Mouse (Mus musculus) forebrain, embryonic 15.5 days (tissue): ENCODE measurements at regions not wholly inside any gene's neighbourhood (a gene's known extent, or its start where the extent isn't known, plus 50 kb on each side); places are given as distances from the start of the nearest gene placed in this dataset.

Source experiments
- ATAC-seq: fragments of 200-750 bp; cut with Nextera tagmentation; replicated peaks from 2 replicates; pipeline ENCODE4 v1.8.0; 2017; ENCODE audit warnings: mild to moderate bottlenecking, moderate TSS enrichment, moderate library complexity
- H3K27ac ChIP-seq: fragments of 300-500 bp; sonication (generic); replicated peaks from 2 replicates; pipeline ENCODE4 v1.5.1; 2015; ENCODE audit warnings: mild to moderate bottlenecking, inconsistent platforms
- H3K27me3 ChIP-seq: fragments of 300-500 bp; sonication (generic); 2 replicates; pipeline ENCODE4 v1.6.1; 2015; ENCODE audit warnings: inconsistent platforms
- H3K36me3 ChIP-seq: fragments of 300-500 bp; sonication (generic); 2 replicates; pipeline ENCODE4 v1.6.1; 2015; ENCODE audit warnings: mild to moderate bottlenecking, inconsistent platforms
- H3K4me1 ChIP-seq: fragments of 300-500 bp; sonication (generic); 2 replicates; pipeline ENCODE4 v1.6.1; 2015; ENCODE audit warnings: inconsistent platforms
- H3K4me2 ChIP-seq: fragments of 300-500 bp; sonication (generic); replicated peaks from 2 replicates; pipeline ENCODE4 v1.6.1; 2015; ENCODE audit warnings: mild to moderate bottlenecking, inconsistent platforms
- H3K4me3 ChIP-seq: fragments of 300-500 bp; sonication (generic); 2 replicates; pipeline ENCODE4 v1.5.1; 2015; ENCODE audit warnings: mild to moderate bottlenecking, inconsistent platforms
- H3K9ac ChIP-seq: fragments of 300-500 bp; sonication (generic); replicated peaks from 2 replicates; pipeline ENCODE4 v1.6.1; 2015; ENCODE audit warnings: mild to moderate bottlenecking, inconsistent platforms
- H3K9me3 ChIP-seq: fragments of 300-500 bp; sonication (generic); 2 replicates; pipeline ENCODE4 v1.6.1; 2016; ENCODE audit warnings: inconsistent platforms
- WGBS: fragments of 180-500 bp; shearing (Covaris S2); methylation state at CpG from one replicate; pipeline ENCODE4 v1.1.7; 2015; ENCODE audit warnings: mixed read lengths; 5-methylcytosine and 5-hydroxymethylcytosine counted together

DNA sequence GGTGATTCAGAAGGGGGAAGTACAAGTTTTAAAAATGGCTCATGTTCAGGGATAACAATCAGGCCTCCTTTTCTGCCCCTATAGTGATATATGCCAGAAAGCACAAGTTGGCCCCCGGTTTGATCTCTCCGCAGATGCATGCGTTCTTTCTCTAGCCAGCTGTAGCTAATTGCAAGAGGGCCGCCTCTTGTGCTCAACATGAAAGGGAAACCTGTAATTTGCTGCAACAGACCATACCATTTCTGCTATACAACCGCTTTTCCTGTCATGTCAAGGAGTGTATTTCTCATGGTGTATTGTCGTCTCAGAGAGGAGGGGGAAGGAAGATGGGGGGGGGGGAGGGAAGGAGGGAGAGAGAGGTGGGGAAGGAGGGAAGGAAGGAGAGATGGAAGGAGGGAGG is 257.1 kb upstream of the Prdm1 start:
- Histone ChIP-seq H3K27me3 (no peaks in the 10 kb centered on the region), H3K9ac (no peak overlapping the region), H3K4me3 (no peak overlapping the region), H3K36me3 (no peaks in the 10 kb centered on the region), H3K9me3 (no peaks in the 10 kb centered on the region), H3K27ac (no peak overlapping the region), H3K4me2 (no peak overlapping the region), H3K4me1 (no peaks in the 10 kb centered on the region)
- peak; percentile 85 for ATAC-seq
- WGBS: 21% methylated on average over 6 of the region's 6 CpGs

DNA sequence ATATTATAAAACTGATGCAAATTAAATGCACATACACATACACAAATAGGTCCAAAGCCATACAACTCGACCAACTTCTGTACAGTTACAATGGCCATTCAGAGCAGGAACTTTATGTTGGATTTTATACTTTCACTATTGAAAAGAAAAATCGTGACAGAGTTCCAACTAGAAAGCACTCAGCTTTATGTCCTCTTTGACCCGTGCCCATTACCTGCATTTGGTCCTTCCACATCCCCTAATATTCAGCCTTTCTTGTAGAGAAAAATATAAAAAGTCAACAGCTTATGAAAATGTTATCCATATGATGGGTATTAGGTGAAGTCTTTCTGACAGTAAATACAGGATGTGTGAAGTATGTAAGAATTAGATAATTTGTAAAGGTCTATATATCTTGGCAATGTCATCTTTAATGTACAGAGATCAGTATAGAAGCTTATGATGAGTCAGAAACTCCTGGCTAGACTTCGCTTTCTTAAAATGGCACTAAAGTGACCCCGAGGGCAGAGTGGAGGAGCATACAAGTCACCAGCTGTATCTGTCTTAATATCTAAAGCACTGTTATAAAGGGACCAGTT is 252.2 kb upstream of the Prdm1 start:
- ATAC-seq: no peak
- WGBS: 90% methylated on average over 5 of the region's 5 CpGs
- Histone ChIP-seq H3K36me3 (no peaks in the 10 kb centered on the region), H3K27ac (no peak overlapping the region), H3K9ac (no peak overlapping the region), H3K9me3 (no peaks in the 10 kb centered on the region), H3K4me1 (no peaks in the 10 kb centered on the region), H3K4me2 (no peak overlapping the region), H3K4me3 (no peak overlapping the region), H3K27me3 (no peaks in the 10 kb centered on the region)

DNA sequence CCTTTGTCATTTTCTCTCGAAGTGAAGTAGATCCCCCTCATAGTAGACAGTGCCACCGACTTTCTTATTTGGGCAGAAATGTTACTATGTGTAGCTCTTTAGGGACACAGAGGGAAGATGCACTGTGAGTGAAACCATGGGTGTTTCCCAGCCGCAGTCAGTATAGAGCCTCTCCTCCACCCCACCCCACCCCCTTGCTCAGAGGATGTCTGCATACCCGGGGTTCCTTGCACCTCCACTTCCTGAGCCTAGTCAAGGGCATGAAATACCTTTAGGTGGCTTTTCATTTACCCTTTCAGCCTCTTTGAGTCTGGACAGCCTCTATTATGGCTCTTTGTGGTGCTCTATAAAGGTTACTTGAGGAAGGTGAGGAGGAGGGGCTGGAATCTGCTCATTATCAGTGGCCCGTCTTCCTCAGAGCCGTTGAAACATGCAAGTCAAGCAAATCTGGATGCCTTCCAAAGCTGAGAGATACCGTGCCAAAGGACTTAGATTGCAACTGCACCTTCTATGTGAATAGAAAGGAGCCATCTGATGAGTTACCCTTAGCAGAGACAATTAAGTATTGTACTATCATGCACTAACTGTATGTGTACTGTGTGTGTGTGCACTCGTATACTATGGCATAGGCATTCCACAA is 251.4 kb upstream of the Prdm1 start:
- no peak overlapping the region for H3K27ac ChIP-seq
- H3K36me3 ChIP-seq: no peaks in the 10 kb centered on the region
- 57% methylated on average over 8 of the region's 8 CpGs for WGBS
- no peaks in the 10 kb centered on the region for H3K9me3 ChIP-seq
- H3K27me3 ChIP-seq: no peaks in the 10 kb centered on the region
- H3K4me2 ChIP-seq: no peak overlapping the region
- H3K4me1 ChIP-seq: no peaks in the 10 kb centered on the region
- ATAC-seq: no peak
- no peak overlapping the region for H3K4me3 ChIP-seq
- no peak overlapping the region for H3K9ac ChIP-seq

DNA sequence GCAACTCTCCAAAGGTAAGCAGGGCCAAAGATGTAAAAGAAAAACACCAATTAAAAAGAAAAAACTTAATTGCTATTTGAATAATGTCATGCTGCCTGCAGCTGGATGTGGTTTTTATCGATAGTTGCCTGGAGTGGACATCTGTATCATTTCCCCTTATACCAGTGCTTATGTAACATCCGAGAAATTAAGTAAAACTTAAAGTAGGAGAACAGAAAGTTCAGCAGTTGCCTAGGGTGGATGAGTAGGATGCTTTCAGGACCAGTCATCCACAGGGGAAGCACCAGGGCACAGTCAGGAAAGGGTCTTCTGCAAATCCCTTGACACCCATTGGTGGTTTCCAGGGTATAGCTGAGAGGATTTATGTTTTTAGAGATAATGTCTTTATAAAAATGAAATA is 248.9 kb upstream of the Prdm1 start:
- no peak for ATAC-seq
- no peak overlapping the region for H3K27ac ChIP-seq
- no peaks in the 10 kb centered on the region for H3K4me1 ChIP-seq
- H3K36me3 ChIP-seq: no peaks in the 10 kb centered on the region
- H3K9ac ChIP-seq: no peak overlapping the region
- no peak overlapping the region for H3K4me3 ChIP-seq
- no peaks in the 10 kb centered on the region for H3K27me3 ChIP-seq
- WGBS: 94% methylated on average over 2 of the region's 2 CpGs
- no peak overlapping the region for H3K4me2 ChIP-seq
- no peaks in the 10 kb centered on the region for H3K9me3 ChIP-seq

DNA sequence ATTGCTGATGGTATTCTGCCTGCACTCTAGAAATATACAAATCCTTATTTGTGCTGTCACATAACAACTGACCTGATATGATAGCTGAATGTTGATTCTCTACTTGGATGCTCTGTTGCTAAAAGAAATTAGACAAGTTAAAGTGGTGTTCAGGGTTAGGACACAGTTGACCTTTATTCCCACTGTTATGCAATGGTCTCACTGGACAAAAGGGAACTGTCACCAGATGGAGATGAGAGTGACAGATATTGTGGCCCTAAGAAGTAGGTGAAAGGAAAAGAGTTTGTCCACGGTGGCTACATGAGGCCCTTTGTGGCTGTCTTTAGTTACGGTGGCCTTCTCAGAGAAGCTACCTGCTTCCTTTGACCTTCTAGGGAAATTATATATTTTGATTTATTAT is 247.9 kb upstream of the Prdm1 start:
- no peak for ATAC-seq
- Histone ChIP-seq H3K27ac (no peak overlapping the region), H3K4me3 (no peak overlapping the region), H3K4me1 (no peaks in the 10 kb centered on the region), H3K9me3 (no peaks in the 10 kb centered on the region), H3K27me3 (no peaks in the 10 kb centered on the region), H3K9ac (no peak overlapping the region), H3K4me2 (no peak overlapping the region), H3K36me3 (no peaks in the 10 kb centered on the region)
- 62% methylated on average over 2 of the region's 2 CpGs for WGBS

DNA sequence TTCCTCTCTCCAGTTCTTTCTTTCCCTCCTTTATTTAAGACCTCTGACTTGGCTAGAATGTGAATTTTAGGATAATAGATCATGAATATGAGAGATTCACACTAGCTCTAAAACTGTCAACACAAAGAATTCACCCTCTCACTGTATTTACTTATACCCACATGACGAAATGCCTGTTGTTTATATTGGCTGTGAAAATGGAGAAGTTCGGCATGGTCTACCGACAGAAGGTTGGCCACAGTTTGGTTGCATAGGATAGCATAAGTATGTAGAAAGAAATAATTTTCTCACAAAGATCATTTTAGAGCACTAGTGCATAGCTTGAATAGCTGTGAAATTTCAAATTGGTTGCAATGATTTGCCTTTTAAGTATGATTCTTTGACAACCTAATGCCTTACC is 237.2 kb upstream of the Prdm1 start:
- no peak overlapping the region for H3K9ac ChIP-seq
- H3K27me3 ChIP-seq: no peaks in the 10 kb centered on the region
- H3K4me3 ChIP-seq: no peak overlapping the region
- no peak overlapping the region for H3K4me2 ChIP-seq
- 92% methylated on average over 3 of the region's 3 CpGs for WGBS
- H3K27ac ChIP-seq: no peak overlapping the region
- no peaks in the 10 kb centered on the region for H3K36me3 ChIP-seq
- no peak for ATAC-seq
- H3K9me3 ChIP-seq: no peaks in the 10 kb centered on the region
- H3K4me1 ChIP-seq: no peaks in the 10 kb centered on the region

DNA sequence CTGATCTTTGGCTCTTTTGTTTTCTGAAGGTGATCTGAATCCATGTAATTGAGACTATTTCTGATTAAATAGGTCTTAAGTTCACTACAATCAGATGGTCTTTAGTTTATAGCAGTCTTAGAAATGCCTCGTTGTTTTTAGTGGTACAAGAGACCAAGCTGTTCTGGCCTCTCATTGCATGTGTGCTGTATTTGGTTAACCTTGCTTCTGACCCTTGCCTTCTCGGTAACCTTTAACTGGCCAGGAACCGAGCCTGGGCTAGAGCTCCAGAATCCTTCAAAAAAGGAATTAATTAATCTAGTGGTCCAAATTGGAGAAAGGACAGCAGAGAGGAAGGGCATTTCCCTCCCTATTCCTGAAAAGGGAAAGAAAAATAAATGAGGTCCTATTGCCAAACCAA is 234.8 kb upstream of the Prdm1 start:
- no peaks in the 10 kb centered on the region for H3K36me3 ChIP-seq
- H3K9me3 ChIP-seq: no peaks in the 10 kb centered on the region
- no peak overlapping the region for H3K4me3 ChIP-seq
- no peak overlapping the region for H3K27ac ChIP-seq
- H3K27me3 ChIP-seq: no peaks in the 10 kb centered on the region
- 57% methylated on average over 3 of the region's 3 CpGs for WGBS
- ATAC-seq: no peak
- H3K4me1 ChIP-seq: no peaks in the 10 kb centered on the region
- no peak overlapping the region for H3K9ac ChIP-seq
- H3K4me2 ChIP-seq: no peak overlapping the region

DNA sequence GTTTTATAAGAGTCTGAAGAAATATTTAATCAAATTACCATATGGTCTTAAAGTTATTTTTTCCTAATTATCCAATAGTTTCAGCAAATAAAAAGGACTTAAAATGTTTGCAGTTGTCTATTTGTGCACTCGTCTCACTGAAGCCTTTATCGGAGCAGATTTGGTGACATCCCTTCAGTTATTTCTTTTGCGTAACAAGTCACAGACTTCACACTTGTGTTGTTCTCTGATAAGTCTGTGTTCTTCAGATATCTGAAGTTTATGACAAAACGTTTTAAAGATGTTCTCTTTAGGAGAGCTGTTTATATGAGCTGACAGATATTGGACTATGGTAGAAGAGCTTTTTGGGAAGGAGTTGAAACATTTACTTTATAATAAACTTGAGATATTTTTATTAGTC is 233.8 kb upstream of the Prdm1 start:
- ATAC-seq: no peak
- 83% methylated on average over 4 of the region's 4 CpGs for WGBS
- H3K36me3 ChIP-seq: no peaks in the 10 kb centered on the region
- H3K4me1 ChIP-seq: no peaks in the 10 kb centered on the region
- no peak overlapping the region for H3K4me3 ChIP-seq
- H3K27me3 ChIP-seq: no peaks in the 10 kb centered on the region
- no peak overlapping the region for H3K27ac ChIP-seq
- H3K9me3 ChIP-seq: no peaks in the 10 kb centered on the region
- H3K9ac ChIP-seq: no peak overlapping the region
- H3K4me2 ChIP-seq: no peak overlapping the region

DNA sequence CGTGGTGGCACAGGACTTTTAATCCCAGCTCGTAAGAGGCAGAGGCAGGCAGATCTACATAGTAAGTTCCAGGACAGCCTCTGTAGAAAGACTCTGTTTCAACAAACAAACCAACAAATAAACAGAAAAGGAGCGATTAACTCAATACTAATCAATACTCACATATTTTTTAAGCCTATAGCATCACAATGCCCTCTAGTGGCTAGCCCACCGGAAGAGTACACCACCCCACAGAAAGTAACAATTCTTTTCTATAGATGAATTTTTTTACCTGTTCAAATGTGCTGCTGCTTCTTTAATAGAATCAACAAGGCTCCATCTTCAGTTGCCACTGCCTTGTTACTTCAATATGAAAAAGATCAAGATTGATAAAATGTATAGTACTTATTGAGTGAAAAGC is 233.0 kb upstream of the Prdm1 start:
- no peak for ATAC-seq
- H3K9me3 ChIP-seq: no peaks in the 10 kb centered on the region
- H3K4me2 ChIP-seq: no peak overlapping the region
- H3K27ac ChIP-seq: no peak overlapping the region
- H3K4me1 ChIP-seq: no peaks in the 10 kb centered on the region
- 86% methylated on average over 4 of the region's 4 CpGs for WGBS
- H3K4me3 ChIP-seq: no peak overlapping the region
- H3K27me3 ChIP-seq: no peaks in the 10 kb centered on the region
- H3K36me3 ChIP-seq: no peaks in the 10 kb centered on the region
- H3K9ac ChIP-seq: no peak overlapping the region

DNA sequence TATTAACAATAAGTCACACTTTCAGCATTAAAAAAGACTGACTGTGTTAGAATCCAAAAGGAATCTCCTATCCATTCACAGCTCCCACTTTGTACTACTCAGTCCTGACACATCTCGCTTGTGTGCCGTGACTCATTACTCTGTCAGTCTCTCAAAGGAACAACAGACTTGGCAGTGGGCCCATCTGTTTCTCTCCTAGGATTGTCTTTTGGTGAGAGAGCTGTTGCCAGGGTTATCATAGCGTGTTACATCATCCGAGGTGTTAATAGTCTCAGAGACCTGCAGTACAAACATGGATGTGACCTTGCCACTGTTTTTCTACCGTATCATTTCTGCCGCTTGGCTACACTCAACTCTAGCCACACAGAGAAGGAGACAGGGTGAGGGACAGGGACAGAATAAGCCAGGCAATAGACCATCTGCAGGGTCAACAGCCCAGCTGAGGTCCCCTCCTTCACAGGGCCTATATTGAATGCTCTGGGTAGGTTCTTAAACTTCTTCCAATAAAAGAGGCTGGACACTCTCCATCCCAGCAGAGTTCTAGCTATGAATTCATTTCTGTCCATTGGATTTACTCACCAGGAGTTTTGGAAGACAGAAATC is 227.2 kb upstream of the Prdm1 start:
- Histone ChIP-seq H3K9ac (no peak overlapping the region), H3K36me3 (no peaks in the 10 kb centered on the region), H3K4me2 (no peak overlapping the region), H3K4me3 (no peak overlapping the region), H3K9me3 (no peaks in the 10 kb centered on the region), H3K27me3 (no peaks in the 10 kb centered on the region), H3K4me1 (no peaks in the 10 kb centered on the region; the same call in 1 of the 2 replicates), H3K27ac (no peak overlapping the region)
- WGBS: 28% methylated on average over 6 of the region's 6 CpGs
- ATAC-seq: peak; percentile 70

DNA sequence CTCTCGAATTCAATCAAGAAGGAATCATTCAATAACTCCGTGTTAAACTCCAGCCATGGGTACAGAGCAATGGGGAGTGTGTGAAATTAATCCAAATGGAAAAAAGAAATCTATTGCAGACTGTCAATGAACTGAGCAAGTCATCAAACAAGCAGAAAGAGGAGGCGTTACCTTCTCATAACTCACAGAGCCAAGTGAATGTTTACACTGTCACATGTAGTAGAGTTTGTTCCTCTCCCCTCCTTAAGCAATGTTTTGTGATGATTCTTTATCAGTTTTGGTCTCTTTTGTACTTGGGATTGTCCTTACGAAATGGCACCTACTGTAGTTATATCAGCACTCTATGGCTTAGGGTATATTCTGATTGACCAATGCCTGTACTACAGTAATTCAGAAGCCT is 226.6 kb upstream of the Prdm1 start:
- no peak overlapping the region for H3K4me3 ChIP-seq
- 64% methylated on average over 4 of the region's 4 CpGs for WGBS
- H3K4me1 ChIP-seq: no peaks in the 10 kb centered on the region; the same call in 1 of the 2 replicates
- H3K9ac ChIP-seq: no peak overlapping the region
- no peak overlapping the region for H3K4me2 ChIP-seq
- ATAC-seq: no peak
- no peaks in the 10 kb centered on the region for H3K9me3 ChIP-seq
- no peaks in the 10 kb centered on the region for H3K27me3 ChIP-seq
- no peak overlapping the region for H3K27ac ChIP-seq
- no peaks in the 10 kb centered on the region for H3K36me3 ChIP-seq

DNA sequence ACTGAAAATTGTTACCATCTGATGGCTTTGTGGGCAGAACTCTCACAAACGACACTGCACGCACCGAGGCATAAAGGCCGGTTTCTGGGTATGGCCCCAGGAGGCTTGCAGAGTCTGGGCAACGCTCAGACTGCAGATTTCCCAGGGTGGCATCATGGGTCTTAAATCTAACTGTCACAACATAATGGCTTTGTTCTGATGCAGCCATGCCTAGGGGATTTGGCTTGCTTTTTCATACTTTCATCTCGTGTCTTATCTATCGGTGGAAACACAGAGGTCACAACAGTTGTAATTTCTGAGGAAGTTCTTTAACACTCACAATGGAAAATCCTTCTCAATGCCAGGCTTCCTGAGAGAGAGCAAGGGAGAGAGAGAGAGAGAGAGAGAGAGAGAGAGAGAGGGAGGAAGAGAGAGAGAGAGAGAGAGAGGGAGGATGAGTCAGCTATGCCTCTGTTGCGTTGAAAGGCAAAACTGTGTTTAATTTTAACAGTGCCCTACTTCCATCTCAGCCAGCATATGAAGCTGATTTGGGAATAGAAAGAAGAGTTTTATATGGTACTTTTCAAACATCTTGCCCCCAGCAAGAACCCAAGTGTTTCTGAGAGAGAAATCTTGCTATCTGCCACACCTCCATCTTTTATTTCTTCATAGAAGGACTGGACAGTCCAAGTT is 224.6 kb upstream of the Prdm1 start:
- no peak overlapping the region for H3K4me2 ChIP-seq
- no peak for ATAC-seq
- no peaks in the 10 kb centered on the region for H3K27me3 ChIP-seq
- 54% methylated on average over 8 of the region's 8 CpGs for WGBS
- no peaks in the 10 kb centered on the region for H3K9me3 ChIP-seq
- no peak overlapping the region for H3K4me3 ChIP-seq
- H3K4me1 ChIP-seq: no peaks in the 10 kb centered on the region; the same call in 1 of the 2 replicates
- no peak overlapping the region for H3K9ac ChIP-seq
- no peaks in the 10 kb centered on the region for H3K36me3 ChIP-seq
- H3K27ac ChIP-seq: no peak overlapping the region
